Mouse (Mus musculus): Measurements from ENCODE around the gene Rgs9.

DNA sequence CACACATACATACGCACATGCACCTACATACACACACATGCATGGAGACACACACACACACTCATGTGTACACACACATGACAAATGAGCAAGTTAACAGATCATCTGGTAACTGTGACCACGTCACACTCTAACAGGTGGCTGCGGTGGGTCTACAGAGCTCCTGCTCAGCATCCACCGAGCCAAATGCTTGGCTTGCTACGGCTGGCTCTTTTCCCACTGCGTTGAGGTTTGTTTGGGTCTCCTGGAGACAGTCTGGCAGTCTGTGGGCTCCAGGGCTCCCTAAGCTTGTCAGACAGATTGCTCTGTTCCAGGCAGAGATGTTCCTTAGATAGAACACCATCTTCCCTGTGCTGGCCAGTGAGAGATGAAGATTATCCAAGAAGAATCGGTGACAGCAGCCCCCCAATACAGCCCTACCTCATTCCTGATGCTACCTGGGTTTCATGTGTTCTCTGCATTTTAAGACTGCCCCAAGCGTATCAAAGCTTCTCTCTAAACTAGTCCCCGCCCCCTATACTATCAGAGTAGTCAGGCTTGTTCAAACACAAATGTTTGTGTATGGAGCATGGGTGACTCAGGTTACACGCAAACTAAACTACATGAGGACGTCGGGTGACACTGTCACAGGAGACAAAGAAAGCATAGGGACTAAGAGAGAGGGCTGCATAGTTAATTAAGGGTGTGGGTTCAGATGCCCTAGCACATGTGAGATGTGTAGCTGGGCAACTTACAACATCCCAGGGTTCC is 31.6 kb downstream of the Rgs9 start:
- TF ChIP-seq CTCF (IDR thresholded peaks at IDR 0.05) (no peak), EP300 (IDR thresholded peaks at IDR 0.05) (no peak)

All from lung, postnatal 0 days (tissue).